Mouse (Mus musculus) embryo, embryonic 10.5 days (tissue): ENCODE results near the gene Crybb1.
A peak's percentile ranks its signal among the peaks of the same experiment; 100 is the strongest.

Source experiments
- DNase-seq: peaks from one replicate; pipeline ENCODE4 v3.0.0-alpha.2; 2015; ENCODE audit warnings: low spot score

Crybb1 gene

GRCm38 (mm10) chr5:112266011-112266777 lies 10.6 kb downstream of the Crybb1 start:
- no peak for DNase-seq

DNA sequence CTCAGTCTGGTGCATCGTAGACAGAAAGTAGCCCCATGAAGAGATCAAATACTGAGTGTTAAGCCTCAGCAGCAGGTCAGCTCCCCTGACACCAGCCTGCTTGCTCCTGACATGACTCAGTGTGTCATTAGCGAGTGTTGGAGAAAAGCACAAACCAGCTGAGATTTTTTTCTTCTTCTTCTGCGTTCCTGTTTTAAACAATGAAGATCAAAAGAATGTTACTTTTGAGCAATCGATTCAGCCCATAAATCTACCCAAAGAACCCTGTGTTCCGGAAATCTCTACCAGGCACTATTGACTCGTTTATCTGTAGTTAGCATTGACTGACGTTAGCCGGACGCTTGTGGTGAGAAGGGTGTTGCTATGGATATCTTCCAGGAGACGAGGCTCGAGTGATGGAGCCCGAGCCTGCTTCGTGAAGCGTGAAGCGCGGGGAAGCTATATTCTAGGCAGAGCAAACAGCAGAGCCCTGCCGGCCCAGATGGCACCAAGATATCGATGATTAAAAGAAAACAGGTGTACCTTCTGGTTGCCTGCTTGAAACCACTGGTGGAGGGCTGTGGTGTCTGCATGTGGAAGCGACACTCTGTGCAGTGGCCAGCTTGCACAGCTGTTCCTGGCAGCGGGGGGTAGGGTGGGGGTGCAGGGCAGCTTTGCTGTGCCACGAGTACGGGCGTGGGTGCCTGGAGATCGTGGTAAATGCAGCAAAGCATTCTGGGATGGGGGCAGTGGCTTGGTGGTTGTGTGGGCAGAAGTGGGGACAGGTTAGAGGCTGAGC lies 15.3 kb downstream of the Crybb1 start:
- peak; percentile 39 for DNase-seq

GRCm38 (mm10) chr5:112272934-112273333 lies 17.3 kb downstream of the Crybb1 start:
- no peak for DNase-seq

GRCm38 (mm10) chr5:112273746-112274463 lies 18.3 kb downstream of the Crybb1 start:
- DNase-seq = peak; percentile 42

GRCm38 (mm10) chr5:112275021-112275804 lies 19.6 kb downstream of the Crybb1 start:
- no peak for DNase-seq

GRCm38 (mm10) chr5:112276267-112276873 lies 20.8 kb downstream of the Crybb1 start, which contains the start of gene Tpst2:
Gene Tpst2 (plus strand): TSS chr5:112276691.
- DNase-seq = peak; percentile 100

DNA sequence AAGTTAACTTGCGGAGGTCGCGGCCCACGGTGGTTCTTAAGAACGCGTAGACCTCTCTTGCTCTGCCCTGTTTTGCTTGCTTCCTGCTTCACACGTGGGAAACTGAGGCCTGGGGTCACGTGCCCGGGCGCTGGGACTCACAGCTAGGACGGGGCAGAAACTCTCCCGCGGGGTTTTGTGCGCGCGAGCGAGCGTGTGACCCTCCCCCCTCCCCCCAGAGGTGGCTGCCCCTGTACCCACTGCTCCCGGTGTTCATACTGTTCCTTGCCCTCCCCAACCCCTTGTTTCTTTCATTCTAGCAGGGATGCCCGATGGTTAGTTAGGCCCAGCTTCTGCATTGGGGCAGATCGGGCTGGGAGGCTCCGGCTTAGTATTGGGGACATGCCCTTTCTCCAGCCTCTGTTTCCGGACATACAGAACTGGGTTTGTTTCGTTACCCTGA lies 21.3 kb downstream of the Crybb1 start:
- DNase-seq = peak; percentile 60

DNA sequence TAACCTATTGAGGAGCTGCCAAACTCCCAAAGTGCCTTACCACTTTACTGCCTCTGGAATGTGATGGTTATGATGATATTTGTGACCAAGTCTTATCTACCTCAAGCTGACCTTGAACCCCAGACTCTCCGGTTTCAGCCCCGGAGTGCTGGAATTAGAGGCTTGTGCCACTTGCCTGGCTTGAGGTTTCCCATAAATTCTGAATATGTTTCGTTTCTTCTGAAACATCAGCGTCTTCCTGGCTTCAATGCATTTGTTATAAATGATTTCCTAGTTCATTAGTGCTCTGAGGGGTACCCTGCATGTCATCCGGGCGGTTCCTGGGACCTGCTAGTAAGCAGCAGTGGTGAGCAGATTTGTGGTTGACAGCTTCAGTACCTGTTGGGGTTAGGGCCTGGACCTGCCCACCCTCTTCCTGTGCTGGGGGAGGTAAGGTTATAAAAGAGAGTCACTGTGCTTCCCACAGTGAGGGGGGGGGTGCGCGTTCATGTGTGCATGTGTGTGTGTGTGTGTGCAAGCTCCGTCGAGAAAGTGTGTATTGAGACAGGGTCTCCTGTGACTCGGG lies 22.4 kb downstream of the Crybb1 start:
- DNase-seq = no peak

- no peak for DNase-seq
Observed at GRCm38 (mm10) chr5:112279181-112280021, 23.8 kb downstream of the Crybb1 start.

DNA sequence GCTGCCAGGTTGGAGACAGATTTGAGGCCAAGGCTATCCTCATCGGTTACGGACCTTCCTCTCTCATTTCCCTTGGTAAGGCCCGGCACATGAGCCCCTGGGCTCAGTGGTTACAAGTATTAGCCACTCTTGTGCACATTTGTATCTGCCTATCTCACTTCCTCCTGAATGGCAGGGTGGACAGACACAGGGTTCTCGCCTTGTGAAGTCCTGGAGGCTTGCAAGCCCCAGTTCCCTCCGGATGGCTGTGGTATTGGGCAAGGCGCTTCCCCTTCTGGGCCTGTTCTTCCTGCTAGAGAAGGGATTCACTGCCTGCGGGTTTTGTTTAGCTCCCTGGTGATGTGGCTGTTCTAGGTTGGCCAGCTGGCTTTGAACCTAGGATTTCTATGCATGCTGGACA lies 24.5 kb downstream of the Crybb1 start:
- no peak for DNase-seq

DNA sequence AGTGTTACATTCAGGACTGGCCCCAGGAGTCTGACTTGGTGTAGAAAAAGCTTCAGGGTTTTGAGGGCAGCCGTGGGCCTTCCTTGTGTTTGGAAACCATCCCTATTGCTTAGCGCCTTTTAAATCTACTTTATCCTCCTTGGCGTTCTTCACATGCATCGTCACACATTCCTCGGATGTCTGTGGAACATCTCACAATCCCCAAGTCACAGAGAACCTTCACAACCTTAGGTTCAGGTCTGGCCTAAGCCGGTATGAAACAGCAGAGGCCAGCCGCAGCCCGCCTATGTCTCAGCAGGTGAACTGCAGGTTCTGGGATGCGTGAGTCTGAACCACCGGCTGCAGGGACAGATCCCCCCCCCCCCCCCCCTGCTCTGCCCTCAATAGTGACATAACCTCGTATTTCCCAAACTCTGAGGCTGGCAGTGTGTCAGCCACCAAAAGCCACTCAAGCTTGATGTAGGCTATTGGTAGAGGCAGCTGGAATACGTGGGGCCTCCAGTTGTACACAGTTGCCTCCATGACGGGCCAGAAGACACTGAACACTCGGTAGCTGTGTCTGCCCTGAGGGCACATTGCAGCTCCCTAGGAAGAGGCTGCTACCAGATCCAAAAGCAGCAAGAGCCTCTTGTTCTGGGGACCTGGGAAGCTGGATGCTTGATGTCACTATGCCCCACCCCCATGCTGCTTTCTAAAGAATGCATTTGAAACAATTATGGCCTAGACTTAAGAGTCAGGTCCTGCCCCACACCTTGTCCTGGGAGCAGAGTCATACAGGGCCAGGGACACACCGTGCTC lies 25.4 kb downstream of the Crybb1 start:
- no peak for DNase-seq

GRCm38 (mm10) chr5:112281676-112282075 lies 26.1 kb downstream of the Crybb1 start:
- no peak for DNase-seq

DNA sequence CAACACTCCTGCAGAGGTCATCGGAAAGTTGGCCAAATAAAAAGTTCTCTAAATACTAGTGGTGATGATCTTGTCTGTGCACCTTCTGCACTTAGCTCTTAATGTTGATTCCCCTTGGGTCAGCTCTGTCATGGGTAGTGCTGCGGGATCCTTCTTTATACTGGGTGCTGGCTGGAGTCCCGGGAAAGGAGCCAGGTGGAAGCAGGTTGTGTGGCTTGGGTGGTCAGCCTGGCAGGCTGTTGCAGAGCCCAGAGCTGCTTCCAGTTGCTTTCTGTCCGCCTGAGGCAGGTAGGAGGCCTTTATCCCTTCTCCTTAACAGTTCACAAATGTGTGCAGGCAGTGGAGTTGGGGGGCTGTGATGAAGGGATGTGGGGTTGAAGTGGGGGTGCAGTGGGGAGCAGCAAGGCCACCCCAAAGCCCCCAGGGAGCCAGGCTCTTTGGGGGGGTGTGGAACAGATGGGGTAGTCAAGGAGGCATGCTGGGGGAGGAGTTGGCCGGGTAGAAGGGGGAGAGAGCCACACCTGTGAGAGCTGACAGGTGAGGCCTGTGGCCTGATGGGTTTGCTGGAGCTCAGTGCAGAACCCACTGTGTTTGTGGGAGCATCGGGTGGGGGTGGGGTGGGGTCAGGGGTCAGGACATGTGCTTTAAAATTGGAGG lies 26.6 kb downstream of the Crybb1 start:
- no peak for DNase-seq

- no peak for DNase-seq
Observed at GRCm38 (mm10) chr5:112282780-112283482, 27.3 kb downstream of the Crybb1 start.

GRCm38 (mm10) chr5:112283543-112284202 lies 28.1 kb downstream of the Crybb1 start:
- no peak for DNase-seq

DNA sequence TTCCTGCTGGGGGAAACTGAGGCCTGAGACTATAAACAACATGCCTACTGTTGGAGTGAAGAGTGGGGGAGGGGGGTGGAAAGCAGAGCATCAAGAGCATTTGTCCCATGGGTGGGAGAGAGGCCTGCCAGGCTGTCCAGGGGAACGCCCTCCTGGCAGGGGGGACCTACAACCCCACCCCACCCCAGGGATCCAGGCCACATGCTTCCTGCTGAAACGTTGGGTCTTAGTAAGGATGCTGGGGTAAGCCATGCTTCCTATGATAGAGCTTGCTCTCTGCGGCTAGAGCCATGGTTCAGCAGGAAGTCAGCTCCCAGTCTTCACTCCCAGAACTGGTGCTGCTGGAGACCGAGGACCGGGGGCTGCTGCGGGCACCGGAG lies 28.6 kb downstream of the Crybb1 start:
- no peak for DNase-seq

- no peak for DNase-seq
Observed at GRCm38 (mm10) chr5:112285548-112286085, 30.0 kb downstream of the Crybb1 start.
